Mouse (Mus musculus): Measurements from ENCODE around the gene Etv4. TPM values are rescaled to one million over a fixed set of nuclear protein-coding genes. Genes with fewer than 3 reads are reported as not detected.

Etv4 gene
- polyA plus RNA-seq, 1 experiment from 2014 or later: 1.9 TPM

DNA sequence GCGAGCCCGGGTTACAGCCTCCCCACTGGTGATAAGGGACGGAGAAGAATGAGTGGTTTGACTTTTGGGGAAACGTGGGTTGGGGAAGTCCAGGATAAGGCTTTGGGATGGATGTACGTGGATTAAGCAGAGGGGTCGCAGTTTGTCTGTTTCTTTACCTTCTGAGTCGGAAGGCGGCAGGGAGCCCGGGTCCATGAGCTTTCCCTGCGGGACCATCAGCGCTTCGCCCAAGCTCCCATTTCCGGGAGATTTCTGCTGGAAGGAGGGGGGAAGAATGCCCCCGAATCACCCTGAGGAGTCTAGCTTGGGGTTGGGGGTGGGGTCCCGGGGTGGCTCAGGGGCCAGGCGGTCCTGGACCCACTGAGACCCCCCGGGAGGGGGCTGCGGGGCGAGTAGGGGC lies 1.1 kb downstream of the Etv4 start:
- H3K27me3 ChIP-seq (replicated peaks; ENCODE audit: control insufficient read depth, insufficient read depth, low read length): peaks cover 58% of the 10 kb centered on the region
- no peak for ATAC-seq
- no peaks in the 10 kb centered on the region for H3K36me3 ChIP-seq (ENCODE audit: control insufficient read depth, insufficient read depth)
- H3K9me3 ChIP-seq (ENCODE audit: control insufficient read depth): no peaks in the 10 kb centered on the region
- H3K9ac ChIP-seq (ENCODE audit: low read depth, low read length): peak overlapping the region; percentile 45
- H3K4me3 ChIP-seq (ENCODE audit: low read depth, low read length): peak overlapping the region; percentile 57
- H3K4me1 ChIP-seq (replicated peaks; ENCODE audit: control insufficient read depth, insufficient read depth, low read length): 0 out of 2 replicates have a peak, but pooled peaks cover 2% of the 10 kb centered on the region
- peak overlapping the region; percentile 98 for H3K4me2 ChIP-seq (replicated peaks; ENCODE audit: low read depth)
- no peak for TF ChIP-seq CTCF (IDR thresholded peaks at IDR 0.05; ENCODE audit: low read depth)
- no peak overlapping the region for H3K27ac ChIP-seq (ENCODE audit: low read depth, low read length)
- WGBS: 2% methylated on average over 19 of the region's 19 CpGs

DNA sequence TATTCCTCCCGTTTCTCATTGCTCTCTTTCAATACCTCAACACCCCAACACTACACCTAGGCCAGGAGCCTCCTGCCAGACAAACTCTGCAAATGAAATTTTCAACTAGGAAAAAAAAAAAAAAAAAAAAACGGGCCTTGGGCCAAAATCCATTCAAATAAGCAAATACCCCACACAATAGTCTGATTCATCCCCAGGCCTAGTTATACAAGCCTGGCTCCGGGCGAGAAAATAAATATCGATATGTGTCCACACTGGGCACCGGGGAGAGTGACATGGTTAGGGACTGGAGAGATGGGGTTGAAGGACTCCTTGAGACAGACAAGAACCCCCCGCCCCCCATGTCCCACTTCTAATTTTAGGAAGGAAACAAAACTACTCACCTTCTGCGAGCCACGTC lies 1.6 kb downstream of the Etv4 start:
- no peak for TF ChIP-seq CTCF (IDR thresholded peaks at IDR 0.05; ENCODE audit: low read depth)
- peak overlapping the region; percentile 57; the same call in 1 of the 2 replicates for H3K4me3 ChIP-seq (ENCODE audit: low read depth, low read length)
- no peak for ATAC-seq
- H3K9me3 ChIP-seq (ENCODE audit: control insufficient read depth): no peaks in the 10 kb centered on the region
- 0 out of 2 replicates have a peak, but pooled peaks cover 2% of the 10 kb centered on the region for H3K4me1 ChIP-seq (replicated peaks; ENCODE audit: control insufficient read depth, insufficient read depth, low read length)
- H3K27me3 ChIP-seq (replicated peaks; ENCODE audit: control insufficient read depth, insufficient read depth, low read length): peaks cover 58% of the 10 kb centered on the region
- H3K27ac ChIP-seq (ENCODE audit: low read depth, low read length): no peak overlapping the region
- peak overlapping the region; percentile 98; the same call in 1 of the 2 replicates for H3K4me2 ChIP-seq (replicated peaks; ENCODE audit: low read depth)
- H3K36me3 ChIP-seq (ENCODE audit: control insufficient read depth, insufficient read depth): no peaks in the 10 kb centered on the region
- H3K9ac ChIP-seq (ENCODE audit: low read depth, low read length): no peak overlapping the region
- WGBS: 29% methylated on average over 9 of the region's 9 CpGs

DNA sequence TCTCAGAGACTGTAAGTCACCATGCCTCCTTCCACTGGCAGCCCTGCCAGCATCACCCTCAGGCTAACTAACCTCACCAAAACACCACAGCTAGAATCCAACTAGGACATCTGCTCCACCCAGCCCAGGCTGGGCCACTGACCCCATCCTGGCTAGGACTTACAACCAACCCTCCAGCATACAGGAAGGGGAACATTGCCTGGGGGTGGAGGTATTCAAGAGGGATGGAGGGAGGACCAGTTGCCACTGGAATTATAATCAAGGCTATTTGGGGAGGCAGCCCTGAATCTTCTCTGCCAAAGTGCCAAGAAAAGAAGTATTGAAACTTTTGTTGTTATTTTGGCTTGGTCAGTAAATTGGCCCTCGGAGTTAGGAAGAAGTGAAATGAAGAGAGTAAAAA lies 2.0 kb downstream of the Etv4 start:
- WGBS: 70% methylated on average over 1 of the region's 1 CpGs
- Histone ChIP-seq H3K4me1 (replicated peaks; ENCODE audit: control insufficient read depth, insufficient read depth, low read length) (0 out of 2 replicates have a peak, but pooled peaks cover 2% of the 10 kb centered on the region), H3K27ac (ENCODE audit: low read depth, low read length) (no peak overlapping the region), H3K36me3 (ENCODE audit: control insufficient read depth, insufficient read depth) (no peaks in the 10 kb centered on the region), H3K27me3 (replicated peaks; ENCODE audit: control insufficient read depth, insufficient read depth, low read length) (peaks cover 58% of the 10 kb centered on the region), H3K9ac (ENCODE audit: low read depth, low read length) (no peak overlapping the region), H3K9me3 (ENCODE audit: control insufficient read depth) (no peaks in the 10 kb centered on the region), H3K4me2 (replicated peaks; ENCODE audit: low read depth) (no peak overlapping the region), H3K4me3 (ENCODE audit: low read depth, low read length) (no peak overlapping the region)
- TF ChIP-seq CTCF (IDR thresholded peaks at IDR 0.05; ENCODE audit: low read depth): no peak
- no peak for ATAC-seq

DNA sequence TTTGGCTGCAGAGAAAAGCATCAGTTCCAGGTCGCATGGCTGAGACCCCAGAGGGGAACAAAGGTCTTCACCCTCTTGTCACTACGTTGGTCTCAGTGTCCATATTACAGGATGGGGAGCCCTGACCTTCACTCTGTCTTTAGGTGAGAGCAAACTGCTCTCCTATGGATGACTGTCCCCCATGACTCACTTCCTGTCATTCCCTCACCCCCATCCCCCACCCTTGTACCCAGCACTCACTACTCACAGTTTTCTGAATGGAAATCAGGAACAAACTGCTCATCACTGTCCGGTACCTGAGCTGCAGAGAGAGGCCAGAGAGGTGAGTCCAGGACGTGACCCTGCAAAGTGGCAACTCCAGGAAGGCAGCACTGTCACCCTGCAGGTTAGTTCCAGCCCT lies 8.3 kb downstream of the Etv4 start:
- no peaks in the 10 kb centered on the region for H3K36me3 ChIP-seq (ENCODE audit: control insufficient read depth, insufficient read depth)
- H3K27ac ChIP-seq (ENCODE audit: low read depth, low read length): no peak overlapping the region
- ATAC-seq: no peak
- no peaks in the 10 kb centered on the region for H3K9me3 ChIP-seq (ENCODE audit: control insufficient read depth)
- no peak overlapping the region for H3K4me2 ChIP-seq (replicated peaks; ENCODE audit: low read depth)
- H3K9ac ChIP-seq (ENCODE audit: low read depth, low read length): no peak overlapping the region
- peaks cover under 1% of the 10 kb centered on the region; the same call in 1 of the 2 replicates for H3K27me3 ChIP-seq (replicated peaks; ENCODE audit: control insufficient read depth, insufficient read depth, low read length)
- TF ChIP-seq CTCF (IDR thresholded peaks at IDR 0.05; ENCODE audit: low read depth): no peak
- 73% methylated on average over 4 of the region's 4 CpGs for WGBS
- H3K4me1 ChIP-seq (replicated peaks; ENCODE audit: control insufficient read depth, insufficient read depth, low read length): peaks cover 5% of the 10 kb centered on the region; the same call in 1 of the 2 replicates
- H3K4me3 ChIP-seq (ENCODE audit: low read depth, low read length): no peak overlapping the region

DNA sequence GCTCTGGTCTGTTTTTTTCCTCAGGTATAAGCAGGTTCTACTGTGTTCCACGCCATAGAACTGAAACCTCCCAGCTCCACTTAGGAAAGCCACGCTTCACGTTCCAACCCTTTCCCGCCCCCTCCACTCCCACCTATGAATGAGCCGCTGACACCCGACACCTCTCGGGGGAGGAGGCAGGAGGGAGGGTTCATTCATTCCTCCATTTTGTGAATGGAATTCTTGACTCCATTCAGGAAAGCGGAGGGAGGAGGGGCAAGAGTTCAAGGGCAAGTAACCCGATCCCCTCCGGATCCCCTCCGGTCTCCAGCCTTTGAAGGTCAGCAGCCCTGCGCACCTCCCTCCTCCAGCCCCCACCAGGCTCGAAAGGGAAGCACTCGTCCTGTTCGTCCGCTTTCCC lies 12.7 kb downstream of the Etv4 start:
- H3K9me3 ChIP-seq (ENCODE audit: control insufficient read depth): no peaks in the 10 kb centered on the region
- peak overlapping the region; percentile 39 for H3K4me3 ChIP-seq (ENCODE audit: low read depth, low read length)
- peak; percentile 72 for ATAC-seq
- H3K4me2 ChIP-seq (replicated peaks; ENCODE audit: low read depth): peak overlapping the region; percentile 72
- H3K27me3 ChIP-seq (replicated peaks; ENCODE audit: control insufficient read depth, insufficient read depth, low read length): no peaks in the 10 kb centered on the region
- TF ChIP-seq CTCF (IDR thresholded peaks at IDR 0.05; ENCODE audit: low read depth): no peak
- H3K27ac ChIP-seq (ENCODE audit: low read depth, low read length): no peak overlapping the region
- peak overlapping the region; percentile 37; the same call in 1 of the 2 replicates for H3K9ac ChIP-seq (ENCODE audit: low read depth, low read length)
- peaks cover 5% of the 10 kb centered on the region; the same call in 1 of the 2 replicates for H3K4me1 ChIP-seq (replicated peaks; ENCODE audit: control insufficient read depth, insufficient read depth, low read length)
- H3K36me3 ChIP-seq (ENCODE audit: control insufficient read depth, insufficient read depth): peaks cover 18% of the 10 kb centered on the region
- under 1% methylated on average over 16 of the region's 16 CpGs for WGBS

DNA sequence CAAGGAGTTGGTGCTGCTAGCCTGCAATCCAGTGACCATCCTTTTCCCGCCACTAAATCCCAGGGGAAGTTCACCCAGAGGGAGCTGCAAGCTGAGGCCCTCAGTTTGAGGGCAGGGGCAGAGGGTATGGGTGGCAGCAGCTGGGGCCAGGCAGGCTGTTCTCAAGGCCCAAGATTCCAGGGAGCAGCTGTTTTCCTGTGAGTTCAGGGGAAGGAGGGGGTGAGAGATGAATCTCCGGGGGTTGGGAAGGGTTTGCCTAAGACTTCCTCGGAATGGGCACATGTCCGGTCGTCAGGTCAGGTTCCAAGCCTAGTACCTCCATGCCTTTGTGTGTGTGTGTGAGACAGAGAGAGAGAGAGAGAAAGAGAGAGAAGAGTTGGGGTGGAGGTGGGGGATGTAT lies 13.1 kb downstream of the Etv4 start:
- no peaks in the 10 kb centered on the region for H3K9me3 ChIP-seq (ENCODE audit: control insufficient read depth)
- no peak overlapping the region for H3K9ac ChIP-seq (ENCODE audit: low read depth, low read length)
- H3K4me2 ChIP-seq (replicated peaks; ENCODE audit: low read depth): peak overlapping the region; percentile 72
- no peak overlapping the region for H3K27ac ChIP-seq (ENCODE audit: low read depth, low read length)
- no peak for TF ChIP-seq CTCF (IDR thresholded peaks at IDR 0.05; ENCODE audit: low read depth)
- WGBS: 7% methylated on average over 5 of the region's 5 CpGs
- H3K4me1 ChIP-seq (replicated peaks; ENCODE audit: control insufficient read depth, insufficient read depth, low read length): peaks cover 5% of the 10 kb centered on the region; the same call in 1 of the 2 replicates
- peaks cover 22% of the 10 kb centered on the region for H3K36me3 ChIP-seq (ENCODE audit: control insufficient read depth, insufficient read depth)
- no peak for ATAC-seq
- no peaks in the 10 kb centered on the region for H3K27me3 ChIP-seq (replicated peaks; ENCODE audit: control insufficient read depth, insufficient read depth, low read length)
- no peak overlapping the region for H3K4me3 ChIP-seq (ENCODE audit: low read depth, low read length)

All from intestine, postnatal 0 days (tissue).